Mouse (Mus musculus): Measurements from ENCODE around the gene Dennd6a. TPM values are rescaled to one million over a fixed set of nuclear protein-coding genes. Genes with fewer than 3 reads are reported as not detected.
A peak's percentile ranks its signal among the peaks of the same experiment; 100 is the strongest.

The Dennd6a gene
- polyA plus RNA-seq, 1 experiment from 2014 or later, result 33.8 TPM

DNA sequence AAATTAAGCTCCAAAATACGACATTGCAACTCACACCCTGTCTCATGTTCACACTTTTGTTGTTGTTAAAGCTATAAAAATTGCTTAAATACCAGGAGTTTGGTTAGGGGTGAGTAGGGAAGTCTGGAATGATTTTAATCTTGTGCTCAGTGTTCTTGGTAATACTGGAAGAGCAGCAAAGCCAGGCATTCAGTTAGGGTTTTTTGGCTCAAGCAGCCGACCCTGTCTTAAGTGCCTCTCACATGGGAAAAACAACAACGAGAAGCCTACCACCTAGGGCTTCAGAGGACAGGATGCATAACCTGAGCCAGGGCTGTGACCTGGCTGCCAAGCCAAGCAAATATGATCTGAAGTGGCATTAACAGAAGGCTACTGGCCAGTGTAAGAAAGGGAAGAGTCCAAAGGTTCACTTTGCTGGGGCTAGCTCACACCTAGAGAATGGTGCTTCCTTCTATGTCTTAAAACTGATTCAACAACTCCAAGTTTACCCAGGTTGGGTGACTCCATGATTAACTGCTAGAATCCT is 2.7 kb downstream of the Dennd6a start:
- no peak overlapping the region for H3K4me3 ChIP-seq (replicated peaks)
- no peak for ATAC-seq (ENCODE audit: insufficient number of reproducible peaks, insufficient read depth, low FRiP score, low TSS enrichment, low read depth)
- WGBS, result 69% methylated on average over 3 of the region's 3 CpGs
- H3K4me2 ChIP-seq, result no peak overlapping the region
- H3K36me3 ChIP-seq, result no peaks in the 10 kb centered on the region
- H3K4me1 ChIP-seq (replicated peaks), result no peaks in the 10 kb centered on the region; the same call in 1 of the 2 replicates
- H3K9me3 ChIP-seq, result no peaks in the 10 kb centered on the region
- no peak overlapping the region for H3K27ac ChIP-seq
- no peak overlapping the region for H3K9ac ChIP-seq (replicated peaks)
- no peaks in the 10 kb centered on the region for H3K27me3 ChIP-seq

DNA sequence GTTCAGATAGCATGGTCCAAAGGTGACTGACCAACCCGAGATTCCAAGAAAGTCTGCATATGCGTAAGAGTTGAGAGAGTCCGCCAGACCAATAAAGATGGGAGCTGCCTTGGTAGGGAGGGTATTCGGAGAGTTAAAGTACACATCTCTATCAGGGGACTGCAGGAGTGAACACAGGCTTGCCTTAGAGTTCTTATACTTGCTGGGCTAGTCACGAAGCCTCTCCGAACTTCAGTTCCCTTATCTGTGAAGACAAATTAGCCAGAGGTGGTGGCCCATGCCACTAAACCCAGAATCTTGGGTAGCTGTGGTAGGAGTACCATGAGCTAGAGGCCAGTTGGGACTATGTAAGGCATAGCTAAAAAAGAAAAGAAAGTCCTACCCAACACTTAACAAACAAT is 5.1 kb downstream of the Dennd6a start:
- peak; percentile 35; the same call in 1 of the 2 replicates for ATAC-seq (ENCODE audit: insufficient number of reproducible peaks, insufficient read depth, low FRiP score, low TSS enrichment, low read depth)
- H3K4me2 ChIP-seq, result peak overlapping the region; percentile 74
- no peak overlapping the region for H3K27ac ChIP-seq
- no peaks in the 10 kb centered on the region for H3K27me3 ChIP-seq
- H3K36me3 ChIP-seq, result peaks cover 5% of the 10 kb centered on the region; the same call in 1 of the 2 replicates
- H3K4me3 ChIP-seq (replicated peaks), result peak overlapping the region; percentile 91
- no peaks in the 10 kb centered on the region for H3K9me3 ChIP-seq
- WGBS, result 68% methylated on average over 6 of the region's 6 CpGs
- no peak overlapping the region for H3K9ac ChIP-seq (replicated peaks)
- no peaks in the 10 kb centered on the region; the same call in 1 of the 2 replicates for H3K4me1 ChIP-seq (replicated peaks)

DNA sequence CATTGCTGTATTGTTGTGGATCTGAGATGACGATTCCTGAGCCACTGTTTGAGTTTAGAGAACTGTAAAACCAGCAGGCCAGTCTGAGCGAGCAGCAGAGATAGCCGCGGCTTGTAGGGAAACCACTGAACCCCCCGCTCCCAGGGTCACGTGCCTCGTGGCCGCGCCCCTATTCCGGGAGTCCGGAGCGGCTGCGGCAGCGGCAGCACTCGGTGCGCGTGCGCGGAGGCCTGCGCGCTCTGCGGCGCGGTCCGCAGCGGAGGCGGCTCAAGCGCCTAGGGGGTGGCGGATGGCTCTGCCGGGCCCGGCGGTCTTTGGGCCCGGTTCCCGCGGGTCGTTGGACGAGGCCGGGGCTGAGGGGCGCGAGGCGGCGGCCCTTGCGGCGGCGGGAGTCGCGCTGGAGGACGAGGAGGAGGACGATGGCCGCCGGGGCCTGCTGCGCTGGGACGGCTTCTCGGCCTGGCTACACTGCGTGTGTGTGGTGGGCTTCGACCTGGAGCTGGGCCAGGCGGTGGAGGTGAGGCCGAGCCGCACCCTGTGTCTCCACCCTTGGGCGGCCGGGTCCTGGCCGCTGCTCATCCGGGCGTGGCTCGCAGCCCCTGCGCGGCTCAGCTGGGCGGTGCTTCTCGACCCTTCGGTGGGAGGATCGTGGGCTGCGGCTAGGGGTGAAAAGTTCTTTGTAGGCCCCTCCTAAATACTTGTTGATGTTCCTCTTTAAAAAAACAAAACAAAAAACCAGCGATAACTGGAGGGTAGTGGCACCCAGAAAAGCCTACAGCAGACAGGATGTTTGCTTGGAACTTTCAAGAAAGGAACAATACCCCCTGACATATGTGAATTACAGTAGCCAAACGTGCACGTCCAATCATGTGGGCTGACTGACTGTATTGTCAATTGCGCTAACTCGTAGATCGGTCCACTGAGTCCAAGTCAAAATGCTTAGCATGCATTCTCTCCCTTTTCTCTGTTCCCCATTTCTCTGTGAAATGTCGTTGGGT is 6.0 kb downstream of the Dennd6a start:
- Histone ChIP-seq H3K9ac (replicated peaks) (peak overlapping the region; percentile 99), H3K4me1 (replicated peaks) (no peaks in the 10 kb centered on the region; the same call in 1 of the 2 replicates), H3K27me3 (no peaks in the 10 kb centered on the region), H3K4me2 (peak overlapping the region; percentile 74), H3K9me3 (no peaks in the 10 kb centered on the region), H3K4me3 (replicated peaks) (peak overlapping the region; percentile 91), H3K27ac (peak overlapping the region; percentile 96), H3K36me3 (peaks cover 5% of the 10 kb centered on the region; the same call in 1 of the 2 replicates)
- ATAC-seq (ENCODE audit: insufficient number of reproducible peaks, insufficient read depth, low FRiP score, low TSS enrichment, low read depth), result peak; percentile 91
- WGBS, result under 1% methylated on average over 79 of the region's 79 CpGs

DNA sequence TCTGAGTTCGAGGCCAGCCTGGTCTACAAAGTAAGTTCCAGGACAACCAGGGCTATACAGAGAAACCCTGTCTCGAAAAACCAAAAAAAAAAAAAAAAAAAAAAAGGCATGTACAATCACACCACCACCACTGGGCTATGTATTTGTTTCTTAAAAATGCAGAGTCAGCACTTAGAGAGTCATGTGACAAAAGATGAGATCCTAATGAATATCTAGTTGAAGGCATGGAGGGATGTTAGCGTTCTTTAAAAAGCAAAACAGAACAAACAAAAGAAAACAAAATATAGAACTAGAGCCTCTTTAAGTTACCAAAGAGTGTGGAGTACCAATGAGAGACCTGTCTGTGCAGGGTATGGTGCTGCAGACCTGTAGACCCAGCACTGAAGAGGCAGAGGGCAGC is 10.0 kb downstream of the Dennd6a start:
- no peak overlapping the region for H3K4me2 ChIP-seq
- WGBS, result 98% methylated on average over 2 of the region's 3 CpGs
- no peak for ATAC-seq (ENCODE audit: insufficient number of reproducible peaks, insufficient read depth, low FRiP score, low TSS enrichment, low read depth)

GRCm38 (mm10) chr14:26587116-26587515 is 13.5 kb downstream of the Dennd6a start:
- Histone ChIP-seq H3K27ac (no peak overlapping the region), H3K9me3 (no peaks in the 10 kb centered on the region)

More for the DNA sequence above, 10.0 kb downstream of the Dennd6a start:
- no peak overlapping the region for H3K27ac ChIP-seq
- H3K9me3 ChIP-seq, result no peaks in the 10 kb centered on the region
- no peaks in the 10 kb centered on the region for H3K27me3 ChIP-seq
- no peaks in the 10 kb centered on the region; the same call in 1 of the 2 replicates for H3K4me1 ChIP-seq (replicated peaks)
- no peak overlapping the region for H3K9ac ChIP-seq (replicated peaks)
- peaks cover 10% of the 10 kb centered on the region; the same call in 1 of the 2 replicates for H3K36me3 ChIP-seq
- H3K4me3 ChIP-seq (replicated peaks), result no peak overlapping the region

DNA sequence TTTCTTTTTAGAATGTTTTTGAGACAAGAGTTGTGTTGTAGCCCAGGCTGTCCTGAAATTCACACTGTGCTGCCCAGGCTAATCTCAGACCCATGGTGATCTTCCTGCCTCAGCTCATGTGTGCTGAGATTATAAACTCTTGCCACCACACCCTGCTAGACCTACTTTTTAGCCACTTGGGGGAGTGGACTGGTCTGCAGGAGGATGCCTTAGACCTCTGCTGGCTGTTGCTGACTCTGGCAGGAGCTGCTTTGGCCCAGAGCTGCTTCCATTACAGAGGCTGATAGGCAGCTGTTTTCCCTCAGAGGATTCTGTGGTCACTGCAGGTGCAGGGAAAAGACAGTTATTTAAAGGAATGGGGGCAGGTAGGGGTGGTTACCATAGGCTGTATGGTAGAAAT is 17.7 kb downstream of the Dennd6a start:
- Histone ChIP-seq H3K9me3 (no peaks in the 10 kb centered on the region), H3K36me3 (peaks cover 19% of the 10 kb centered on the region; the same call in 1 of the 2 replicates), H3K9ac (replicated peaks) (no peak overlapping the region), H3K4me3 (replicated peaks) (no peak overlapping the region), H3K4me1 (replicated peaks) (no peaks in the 10 kb centered on the region), H3K27ac (no peak overlapping the region), H3K27me3 (no peaks in the 10 kb centered on the region), H3K4me2 (no peak overlapping the region)
- ATAC-seq (ENCODE audit: insufficient number of reproducible peaks, insufficient read depth, low FRiP score, low TSS enrichment, low read depth), result no peak

More at GRCm38 (mm10) chr14:26587116-26587515, 13.5 kb downstream of the Dennd6a start:
- no peak for ATAC-seq (ENCODE audit: insufficient number of reproducible peaks, insufficient read depth, low FRiP score, low TSS enrichment, low read depth)
- Histone ChIP-seq H3K27me3 (no peaks in the 10 kb centered on the region), H3K9ac (replicated peaks) (no peak overlapping the region), H3K4me3 (replicated peaks) (no peak overlapping the region), H3K4me1 (replicated peaks) (no peaks in the 10 kb centered on the region), H3K36me3 (peaks cover 7% of the 10 kb centered on the region; the same call in 1 of the 2 replicates), H3K4me2 (no peak overlapping the region)

- Histone ChIP-seq H3K36me3 (peaks cover 37% of the 10 kb centered on the region), H3K4me1 (replicated peaks) (no peaks in the 10 kb centered on the region), H3K4me3 (replicated peaks) (no peak overlapping the region), H3K9me3 (peaks cover 6% of the 10 kb centered on the region), H3K27me3 (no peaks in the 10 kb centered on the region), H3K4me2 (no peak overlapping the region), H3K27ac (no peak overlapping the region), H3K9ac (replicated peaks) (no peak overlapping the region)
- 85% methylated on average over 2 of the region's 2 CpGs for WGBS
- ATAC-seq (ENCODE audit: insufficient number of reproducible peaks, insufficient read depth, low FRiP score, low TSS enrichment, low read depth), result no peak
Measured at GRCm38 (mm10) chr14:26593281-26593895, 19.7 kb downstream of the Dennd6a start.

DNA sequence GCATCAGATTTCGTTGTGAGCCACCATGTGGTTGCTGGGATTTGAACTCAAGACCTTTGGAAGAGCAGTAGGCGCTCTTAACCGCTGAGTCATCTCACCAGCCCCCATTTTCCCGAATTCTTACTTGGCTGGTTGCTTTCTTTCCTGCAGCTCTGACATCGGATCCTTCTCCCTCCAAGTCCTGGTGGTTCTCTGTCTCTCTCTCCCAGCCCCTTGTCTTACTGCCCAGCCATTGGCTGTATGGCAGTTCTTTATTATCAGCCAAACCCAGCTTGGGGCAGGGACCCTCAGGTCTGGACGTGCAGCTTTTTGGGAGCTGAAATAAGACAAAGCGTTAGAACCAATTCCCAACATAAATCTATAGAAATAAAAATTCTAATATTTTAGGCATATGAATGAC is 21.5 kb downstream of the Dennd6a start:
- no peaks in the 10 kb centered on the region for H3K27me3 ChIP-seq
- no peaks in the 10 kb centered on the region for H3K4me1 ChIP-seq (replicated peaks)
- WGBS, result 93% methylated on average over 7 of the region's 7 CpGs
- H3K4me2 ChIP-seq, result no peak overlapping the region
- H3K9me3 ChIP-seq, result peaks cover 6% of the 10 kb centered on the region
- H3K36me3 ChIP-seq, result peaks cover 53% of the 10 kb centered on the region
- no peak overlapping the region for H3K27ac ChIP-seq
- H3K4me3 ChIP-seq (replicated peaks), result no peak overlapping the region
- H3K9ac ChIP-seq (replicated peaks), result no peak overlapping the region
- no peak for ATAC-seq (ENCODE audit: insufficient number of reproducible peaks, insufficient read depth, low FRiP score, low TSS enrichment, low read depth)

- WGBS, result 72% methylated on average over 5 of the region's 5 CpGs
- Histone ChIP-seq H3K9me3 (peaks cover 6% of the 10 kb centered on the region), H3K36me3 (peaks cover 59% of the 10 kb centered on the region), H3K9ac (replicated peaks) (no peak overlapping the region), H3K27me3 (no peaks in the 10 kb centered on the region), H3K4me3 (replicated peaks) (no peak overlapping the region), H3K4me2 (no peak overlapping the region), H3K4me1 (replicated peaks) (no peaks in the 10 kb centered on the region), H3K27ac (no peak overlapping the region)
- ATAC-seq (ENCODE audit: insufficient number of reproducible peaks, insufficient read depth, low FRiP score, low TSS enrichment, low read depth), result no peak
Measured at GRCm38 (mm10) chr14:26595695-26596365, 22.2 kb downstream of the Dennd6a start.

DNA sequence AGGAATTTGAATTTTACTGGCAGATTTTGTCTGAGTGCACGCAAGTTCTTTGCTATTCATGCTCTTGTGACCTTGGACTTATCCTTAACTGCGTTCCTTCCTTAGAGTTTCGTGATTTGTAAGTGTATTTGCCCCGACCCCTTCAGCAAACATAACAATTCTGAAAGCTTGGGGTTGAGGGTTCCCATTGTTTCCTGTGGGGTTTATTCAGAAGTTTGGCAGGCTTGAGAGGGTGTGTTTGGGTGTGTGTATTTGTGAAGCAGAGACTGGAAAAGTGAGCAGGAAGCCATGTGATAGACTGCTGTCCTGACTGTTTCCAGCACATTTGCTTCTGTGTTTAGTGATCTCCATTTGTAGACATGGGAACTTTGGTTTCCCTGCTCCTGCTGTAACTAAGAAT is 31.7 kb downstream of the Dennd6a start:
- WGBS, result 94% methylated on average over 4 of the region's 4 CpGs
- ATAC-seq (ENCODE audit: insufficient number of reproducible peaks, insufficient read depth, low FRiP score, low TSS enrichment, low read depth), result no peak
- peaks cover 69% of the 10 kb centered on the region for H3K36me3 ChIP-seq

GRCm38 (mm10) chr14:26609674-26610073 is 36.0 kb downstream of the Dennd6a start:
- Histone ChIP-seq H3K36me3 (peaks cover 85% of the 10 kb centered on the region), H3K4me2 (no peak overlapping the region), H3K9me3 (no peaks in the 10 kb centered on the region), H3K4me1 (replicated peaks) (no peaks in the 10 kb centered on the region), H3K9ac (replicated peaks) (no peak overlapping the region), H3K27me3 (no peaks in the 10 kb centered on the region), H3K27ac (no peak overlapping the region), H3K4me3 (replicated peaks) (no peak overlapping the region)
- no peak for ATAC-seq (ENCODE audit: insufficient number of reproducible peaks, insufficient read depth, low FRiP score, low TSS enrichment, low read depth)
- WGBS, result 97% methylated on average over 1 of the region's 1 CpGs

More for the DNA sequence above, 31.7 kb downstream of the Dennd6a start:
- no peak overlapping the region for H3K4me3 ChIP-seq (replicated peaks)
- H3K4me2 ChIP-seq, result no peak overlapping the region
- H3K27ac ChIP-seq, result no peak overlapping the region
- H3K4me1 ChIP-seq (replicated peaks), result no peaks in the 10 kb centered on the region
- H3K27me3 ChIP-seq, result no peaks in the 10 kb centered on the region
- H3K9ac ChIP-seq (replicated peaks), result no peak overlapping the region
- no peaks in the 10 kb centered on the region for H3K9me3 ChIP-seq
